Mouse (Mus musculus) brown adipose tissue, adult 24 weeks (tissue): ENCODE results near the gene Ociad1. TPM values are rescaled to one million over a fixed set of nuclear protein-coding genes. Genes with fewer than 3 reads are reported as not detected.
"Not testable (repeated sequence)": the region's sequence is repeated elsewhere in the genome, so short reads cannot be mapped to it uniquely, and the experiment has no call there.

Source experiments
- H3K27ac ChIP-seq: fragments of 200-500 bp; replicated peaks from 2 replicates; pipeline ENCODE4 v1.5.1; 2012; ENCODE audit warnings: low read depth, mild to moderate bottlenecking, low read length
- H3K4me1 ChIP-seq: fragments of 200-500 bp; 2 replicates; pipeline ENCODE4 v1.6.1; 2012; ENCODE audit warnings: low read length, mixed read lengths; ENCODE audit not compliant: control insufficient read depth, insufficient read depth, insufficient read length
- H3K4me3 ChIP-seq: fragments of 200-500 bp; 2 replicates; pipeline ENCODE4 v1.5.1; 2012; ENCODE audit warnings: low read depth, mild to moderate bottlenecking, low read length, moderate library complexity; ENCODE audit not compliant: insufficient read depth
- polyA plus RNA-seq: library from polyadenylated mRNA; stranded (reverse); fragments of >200 nt; gene quantifications from 2 replicates; pipeline ENCODE4 v1.2.4, GENCODE M21; 2012; ENCODE audit not compliant: missing spikeins, insufficient read depth, insufficient read length

Ociad1 gene
- polyA plus RNA-seq, 1 experiment, result 384 TPM

GRCm38 (mm10) chr5:73306486-73306885, 13.9 kb downstream of the Ociad1 start:
- Histone ChIP-seq H3K27ac (peak overlapping the region; percentile 24; the same call in 1 of the 2 replicates), H3K4me1 (peaks cover 1% of the 10 kb centered on the region; the same call in 1 of the 2 replicates), H3K4me3 (no peak overlapping the region)

GRCm38 (mm10) chr5:73307297-73307696, 14.7 kb downstream of the Ociad1 start:
- Histone ChIP-seq H3K27ac (no peak overlapping the region), H3K4me3 (no peak overlapping the region), H3K4me1 (peaks cover 2% of the 10 kb centered on the region; the same call in 1 of the 2 replicates)

- Histone ChIP-seq H3K27ac (no peak overlapping the region), H3K4me3 (no peak overlapping the region), H3K4me1 (peaks cover 2% of the 10 kb centered on the region; the same call in 1 of the 2 replicates)
These were observed 16.9 kb downstream of the Ociad1 start for GRCm38 (mm10) chr5:73309496-73309895.

GRCm38 (mm10) chr5:73310401-73310800, 17.8 kb downstream of the Ociad1 start:
- Histone ChIP-seq H3K27ac (no peak overlapping the region), H3K4me3 (no peak overlapping the region), H3K4me1 (peaks cover 2% of the 10 kb centered on the region; the same call in 1 of the 2 replicates)

- H3K4me1 ChIP-seq, result peaks cover 2% of the 10 kb centered on the region; the same call in 1 of the 2 replicates
- H3K27ac ChIP-seq, result no peak overlapping the region
- no peak overlapping the region for H3K4me3 ChIP-seq
These were observed 18.9 kb downstream of the Ociad1 start for GRCm38 (mm10) chr5:73311458-73311857.

GRCm38 (mm10) chr5:73313591-73313990, 21.0 kb downstream of the Ociad1 start:
- peaks cover 2% of the 10 kb centered on the region; the same call in 1 of the 2 replicates for H3K4me1 ChIP-seq
- no peak overlapping the region for H3K27ac ChIP-seq
- H3K4me3 ChIP-seq, result no peak overlapping the region

- no peak overlapping the region for H3K4me3 ChIP-seq
- H3K27ac ChIP-seq, result no peak overlapping the region
- H3K4me1 ChIP-seq, result peaks cover 2% of the 10 kb centered on the region; the same call in 1 of the 2 replicates
These were observed 22.1 kb downstream of the Ociad1 start for GRCm38 (mm10) chr5:73314654-73315053.

GRCm38 (mm10) chr5:73319306-73319705, 26.7 kb downstream of the Ociad1 start:
- no peak overlapping the region for H3K4me3 ChIP-seq
- H3K4me1 ChIP-seq, result no peaks in the 10 kb centered on the region

GRCm38 (mm10) chr5:73322684-73323083, 30.1 kb downstream of the Ociad1 start:
- H3K4me3 ChIP-seq, H3K27ac ChIP-seq, H3K4me1 ChIP-seq: not testable (repeated sequence)

More at GRCm38 (mm10) chr5:73319306-73319705, 26.7 kb downstream of the Ociad1 start:
- H3K27ac ChIP-seq, result no peak overlapping the region

- no peak overlapping the region for H3K4me3 ChIP-seq
- H3K4me1 ChIP-seq, result no peaks in the 10 kb centered on the region
- no peak overlapping the region for H3K27ac ChIP-seq
These were observed 31.0 kb downstream of the Ociad1 start for GRCm38 (mm10) chr5:73323602-73324001.

GRCm38 (mm10) chr5:73324526-73325170, 32.1 kb downstream of the Ociad1 start:
- Histone ChIP-seq H3K27ac (no peak overlapping the region), H3K4me3 (no peak overlapping the region), H3K4me1 (no peaks in the 10 kb centered on the region)

- Histone ChIP-seq H3K4me1 (no peaks in the 10 kb centered on the region), H3K4me3 (no peak overlapping the region), H3K27ac (no peak overlapping the region)
These were observed 38.4 kb downstream of the Ociad1 start for GRCm38 (mm10) chr5:73331002-73331401.

GRCm38 (mm10) chr5:73336448-73336847, 43.9 kb downstream of the Ociad1 start:
- no peak overlapping the region for H3K27ac ChIP-seq
- no peak overlapping the region for H3K4me3 ChIP-seq

GRCm38 (mm10) chr5:73337961-73338831, 45.6 kb downstream of the Ociad1 start:
- Histone ChIP-seq H3K27ac (no peak overlapping the region), H3K4me1 (no peaks in the 10 kb centered on the region), H3K4me3 (peak overlapping the region; percentile 60)

More at GRCm38 (mm10) chr5:73336448-73336847, 43.9 kb downstream of the Ociad1 start:
- no peaks in the 10 kb centered on the region for H3K4me1 ChIP-seq

GRCm38 (mm10) chr5:73338832-73339163, 46.2 kb downstream of the Ociad1 start:
- Histone ChIP-seq H3K4me3 (peak overlapping the region; percentile 60), H3K4me1 (no peaks in the 10 kb centered on the region), H3K27ac (no peak overlapping the region)
